ENCODE assay signal across 11 mouse cellular contexts in the genomic region with DNA sequence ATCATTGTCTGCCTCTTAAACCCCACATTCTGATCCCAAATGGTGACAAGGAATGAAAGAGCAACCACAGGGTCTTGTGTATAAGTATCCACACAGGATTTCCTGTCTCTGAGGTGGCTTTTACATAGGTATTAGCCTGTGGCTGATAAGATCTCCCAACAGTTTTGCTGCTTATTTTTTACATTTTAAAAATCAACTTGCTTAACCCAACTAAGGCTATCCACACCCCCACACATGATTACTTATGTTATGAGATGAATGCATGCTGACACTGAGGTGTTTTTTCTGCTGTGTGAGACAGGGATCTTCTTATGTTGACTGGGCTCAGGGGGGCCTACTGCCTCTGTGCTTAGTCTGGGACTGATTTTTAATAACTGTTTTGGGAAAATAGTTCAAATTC. TPM values are rescaled to one million over a fixed set of nuclear protein-coding genes. Genes with fewer than 3 reads are reported as not detected.
DNase-seq lines count a peak whose midpoint lies in the region; ATAC-seq lines count a peak whose summit lies in the region.
"Had no signal": no experiment of that assay in that cellular context is flagged by ENCODE, and none has a peak within 500 bp of the region (broad histone marks: within the 10 kb centered on the region; RNA-seq: fewer than 3 reads in every experiment).

No protein-coding gene starts in this region.

- H3K4me2 ChIP-seq in heart, embryonic 11.5 days, result peak overlapping the region; percentile 78
- H3K4me2 ChIP-seq in liver, embryonic 16.5 days (ENCODE audit: low read depth, low read length), result 0 out of 2 replicates have a peak overlapping the region, but pooled peaks have one; percentile 65
- H3K4me2 ChIP-seq in liver, embryonic 11.5 days, result no peak overlapping the region

- peaks cover 14% of the 10 kb centered on the region for H3K4me1 ChIP-seq in heart, embryonic 11.5 days (ENCODE audit: control insufficient read depth, insufficient read depth, low read length)
- H3K4me1 ChIP-seq in liver, embryonic 16.5 days (ENCODE audit: control insufficient read depth, low read depth, low read length), result no peaks in the 10 kb centered on the region; the same call in 1 of the 2 replicates
- peaks cover 3% of the 10 kb centered on the region; the same call in 1 of the 2 replicates for H3K4me1 ChIP-seq in liver, embryonic 11.5 days (replicated peaks; ENCODE audit: control insufficient read depth, insufficient read depth, low read length)
- H3K4me1 ChIP-seq in embryonic facial prominence, embryonic 10.5 days, result peaks cover 24% of the 10 kb centered on the region

- H3K27me3 ChIP-seq in heart, embryonic 11.5 days (ENCODE audit: control insufficient read depth, insufficient read depth, low read length), result no peaks in the 10 kb centered on the region
- H3K27me3 ChIP-seq in liver, embryonic 16.5 days (ENCODE audit: control insufficient read depth, insufficient read depth, low read depth, low read length), result peaks cover 15% of the 10 kb centered on the region
- no peaks in the 10 kb centered on the region for H3K27me3 ChIP-seq in liver, embryonic 11.5 days (replicated peaks; ENCODE audit: control insufficient read depth, insufficient read depth, low read length)
- no peaks in the 10 kb centered on the region for H3K27me3 ChIP-seq in embryonic facial prominence, embryonic 10.5 days (replicated peaks; ENCODE audit: low read depth, poor library complexity, severe bottlenecking)

- no peak for DNase-seq in heart, postnatal 10 days
- no peak for DNase-seq in liver, embryonic 11.5 days (ENCODE audit: low spot score)
- DNase-seq in embryonic facial prominence, embryonic 10.5 days (ENCODE audit: low spot score), result no peak
- peak; percentile 27 for DNase-seq in naive thymus-derived CD4-positive, alpha-beta T cell, adult 2 months (ENCODE audit: low read depth)
- no peak for DNase-seq in right cerebral cortex, postnatal 14 days
- DNase-seq in frontal cortex, postnatal 14 days (ENCODE audit: low spot score in 2 of 2), result no peak
- DNase-seq: adrenal gland, adult 8-10 months; cerebellum, adult 11-12 months had no signal

- intact Hi-C loops in heart, postnatal 10 days (cut with DNase I), result loop anchor here (2.0 kb wide), 1 partner anchor 20 kb away; no protein-coding TSS in a partner anchor

- H3K9ac ChIP-seq in heart, embryonic 11.5 days (ENCODE audit: low read depth, low read length), result no peak overlapping the region
- H3K9ac ChIP-seq in liver, embryonic 16.5 days (ENCODE audit: low read depth, low read length), result no peak overlapping the region
- H3K9ac ChIP-seq in liver, embryonic 11.5 days (ENCODE audit: low read depth, low read length), result no peak overlapping the region
- H3K9ac ChIP-seq: liver, embryonic 14.5 days had no signal

- ATAC-seq in heart, embryonic 11.5 days (replicated peaks; ENCODE audit: insufficient number of reproducible peaks, low FRiP score, low TSS enrichment), result no peak
- ATAC-seq in liver, embryonic 16.5 days (ENCODE audit: low read depth), result no peak
- no peak for ATAC-seq in liver, embryonic 11.5 days (replicated peaks; ENCODE audit: low FRiP score)

- no peaks in the 10 kb centered on the region for H3K36me3 ChIP-seq in heart, embryonic 11.5 days (ENCODE audit: control insufficient read depth, insufficient read depth, low read length)
- H3K36me3 ChIP-seq in liver, embryonic 16.5 days (ENCODE audit: control insufficient read depth, insufficient read depth), result no peaks in the 10 kb centered on the region
- H3K36me3 ChIP-seq in liver, embryonic 11.5 days (ENCODE audit: control insufficient read depth, insufficient read depth, low read length), result no peaks in the 10 kb centered on the region
- no peaks in the 10 kb centered on the region for H3K36me3 ChIP-seq in embryonic facial prominence, embryonic 10.5 days (replicated peaks)

- no peak overlapping the region for H3K27ac ChIP-seq in heart, embryonic 11.5 days (ENCODE audit: low read depth, low read length)
- no peak overlapping the region for H3K27ac ChIP-seq in liver, embryonic 16.5 days (ENCODE audit: low read length)
- H3K27ac ChIP-seq in liver, embryonic 11.5 days (ENCODE audit: low read depth, low read length), result no peak overlapping the region
- H3K27ac ChIP-seq in embryonic facial prominence, embryonic 10.5 days (replicated peaks), result peak overlapping the region; percentile 98; the same call in 1 of the 2 replicates
- H3K27ac ChIP-seq: liver, embryonic 14.5 days had no signal

- H3K9me3 ChIP-seq in heart, embryonic 11.5 days (replicated peaks; ENCODE audit: control insufficient read depth, low read length), result no peaks in the 10 kb centered on the region
- H3K9me3 ChIP-seq in liver, embryonic 16.5 days (replicated peaks; ENCODE audit: control insufficient read depth, low read length), result no peaks in the 10 kb centered on the region
- H3K9me3 ChIP-seq in liver, embryonic 11.5 days (ENCODE audit: control insufficient read depth, low read length), result no peaks in the 10 kb centered on the region
- no peaks in the 10 kb centered on the region for H3K9me3 ChIP-seq in embryonic facial prominence, embryonic 10.5 days

- no peak overlapping the region for H3K4me3 ChIP-seq in heart, embryonic 11.5 days (ENCODE audit: low read depth, low read length)
- H3K4me3 ChIP-seq in liver, embryonic 16.5 days (ENCODE audit: low read depth, low read length), result no peak overlapping the region
- no peak overlapping the region for H3K4me3 ChIP-seq in liver, embryonic 11.5 days (ENCODE audit: low read depth, low read length)
- H3K4me3 ChIP-seq in embryonic facial prominence, embryonic 10.5 days, result peak overlapping the region; percentile 92; the same call in 1 of the 2 replicates

RNA-seq across cellular contexts. Expression of a gene that starts 1.3 kb away (rescaled TPM):
- polyA plus RNA-seq in heart, embryonic 11.5 days (2014; fragmentation: Nextera tagmentation; extraction: Ambion mirVana), result 75.9 and 87.7 TPM in 2 replicates
- total RNA-seq in heart, postnatal 10 days (2021), result 10 to 100 TPM; 53.7 to 56.0 TPM
- 15.0 and 15.7 TPM in 2 replicates for polyA plus RNA-seq in liver, embryonic 16.5 days (2015; fragmentation: Nextera tagmentation; extraction: Ambion mirVana)
- polyA plus RNA-seq in liver, embryonic 11.5 days (2014; fragmentation: Nextera tagmentation; extraction: Ambion mirVana), result 34.3 and 38.3 TPM in 2 replicates
- polyA plus RNA-seq in embryonic facial prominence, embryonic 10.5 days (2016; fragmentation: Nextera tagmentation; extraction: Ambion mirVana), result 54.0 and 55.7 TPM in 2 replicates
